Mouse (Mus musculus): ENCODE measurements around the gene Tle3.

Tle3 gene

DNA sequence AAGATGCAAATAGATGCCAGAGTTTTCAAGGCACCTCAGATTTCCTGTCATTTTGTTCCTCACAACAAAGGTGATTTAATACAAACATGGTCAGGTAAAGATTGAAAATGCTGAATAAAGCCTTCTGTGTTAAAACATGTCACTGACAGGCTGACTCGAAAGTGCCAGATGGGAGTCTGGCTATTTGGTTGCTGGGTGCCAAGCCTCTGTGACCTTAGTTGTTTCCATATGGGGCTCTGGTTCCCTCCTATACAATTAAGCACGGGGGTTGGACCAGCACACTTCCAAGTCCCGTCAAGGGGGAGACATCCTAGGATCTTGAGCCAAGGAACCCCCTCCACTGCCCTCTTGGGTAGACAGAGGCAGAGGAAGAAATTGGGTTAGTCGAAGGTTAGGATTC lies 13.2 kb upstream of the Tle3 start:
- DNase-seq (ENCODE audit: low spot score in 2 of 2) = no peak

DNA sequence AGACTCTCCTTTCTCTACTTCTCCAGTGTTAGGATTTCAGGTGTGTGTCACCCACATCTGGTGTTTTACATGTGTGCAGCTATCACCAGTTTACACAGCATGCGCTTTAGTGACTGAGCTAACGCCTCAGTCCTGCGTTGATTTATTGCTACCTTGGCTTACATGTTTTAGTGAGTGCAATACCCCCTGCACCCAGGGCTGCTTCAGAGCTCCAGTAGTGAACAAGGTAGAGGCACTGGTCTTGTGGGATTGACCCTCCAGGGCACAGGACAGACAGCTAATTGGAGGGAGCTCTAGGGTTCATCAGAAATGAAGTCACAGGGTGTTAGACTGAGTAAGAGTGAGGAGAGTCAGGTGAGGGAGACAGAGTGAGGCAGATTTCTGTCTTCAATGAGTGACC lies 12.4 kb upstream of the Tle3 start:
- DNase-seq (ENCODE audit: low spot score in 2 of 2) = no peak

DNA sequence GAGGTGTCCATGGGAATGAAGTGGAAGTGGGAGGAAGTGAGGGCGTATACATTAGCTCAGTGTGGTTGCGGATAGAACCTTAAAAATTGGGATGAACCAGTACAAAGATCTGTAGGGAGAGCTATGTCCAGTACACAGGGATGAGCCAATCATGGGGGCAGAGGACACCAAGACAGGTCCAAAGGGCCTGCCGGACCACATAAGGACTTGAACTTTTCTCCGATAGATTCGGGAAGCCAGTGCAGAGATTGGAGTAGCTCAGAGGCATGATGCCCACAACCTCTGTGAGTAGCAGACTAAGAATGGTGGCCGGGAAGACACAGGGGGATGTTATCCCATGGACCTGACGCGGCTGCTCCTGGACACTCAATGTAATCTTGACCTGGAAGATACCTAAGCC lies 12.0 kb upstream of the Tle3 start:
- DNase-seq (ENCODE audit: low spot score in 2 of 2) = no peak

DNA sequence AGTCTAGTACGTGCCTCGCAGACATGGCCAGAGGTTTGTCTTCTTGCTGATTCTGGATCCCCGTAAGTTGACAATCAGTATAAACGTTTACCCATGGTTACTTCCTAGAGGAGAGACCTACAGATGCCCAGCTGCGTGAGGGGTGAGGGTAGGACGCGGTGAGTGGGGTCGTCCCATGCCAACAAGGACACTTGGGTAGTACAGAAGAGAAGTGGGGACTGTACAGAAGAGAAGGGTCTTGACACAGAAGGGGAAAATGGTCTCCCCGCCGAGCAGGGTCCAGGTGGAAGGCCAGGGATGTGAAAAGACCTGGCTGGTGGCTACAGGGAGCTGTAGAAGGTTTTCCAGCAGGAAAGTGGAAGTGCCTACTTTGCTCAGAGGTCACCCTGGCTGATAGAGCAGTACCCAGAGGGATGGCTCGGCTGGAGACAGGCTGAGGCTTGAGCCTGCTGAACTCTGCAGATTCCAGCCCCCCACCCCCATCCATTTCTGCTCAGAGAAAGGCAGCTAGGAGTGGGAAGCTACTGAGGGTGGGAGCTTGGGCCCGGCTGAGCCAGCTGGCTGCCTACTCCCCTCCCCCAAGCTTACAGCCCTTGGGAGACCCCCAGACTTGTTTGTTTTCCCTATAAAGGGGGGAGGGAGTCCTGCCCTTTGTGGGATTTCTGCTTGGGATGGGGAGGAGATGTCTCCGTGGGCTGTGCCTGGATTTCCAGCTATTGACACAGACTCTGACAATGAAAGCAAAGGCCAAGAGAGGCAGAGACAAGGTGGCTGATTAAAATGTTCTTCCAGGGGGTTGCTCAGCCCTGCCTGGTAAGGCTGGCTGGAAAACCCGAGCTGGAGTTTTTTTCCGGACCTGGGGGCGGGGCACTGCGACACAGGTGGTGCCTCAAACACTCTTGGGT lies 11.2 kb upstream of the Tle3 start:
- no peak for DNase-seq (ENCODE audit: low spot score in 2 of 2)

DNA sequence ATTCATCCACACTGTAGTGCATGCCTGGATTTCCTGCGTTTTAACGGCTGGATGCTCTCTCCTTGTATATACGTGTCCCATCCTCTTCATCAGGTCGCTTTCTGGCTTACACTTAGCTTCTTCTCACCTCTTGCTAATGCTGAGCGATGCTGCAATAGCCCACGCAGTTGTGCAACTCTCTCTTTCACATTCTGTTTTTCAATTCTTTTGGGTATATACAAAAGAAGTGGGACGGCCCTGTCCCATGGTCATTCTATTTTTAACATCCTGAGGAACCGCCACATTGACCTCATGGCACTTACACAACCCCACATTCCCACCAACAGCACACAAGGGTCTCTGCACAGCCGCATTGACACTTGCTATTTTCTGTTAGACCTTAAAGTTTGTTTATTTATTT lies 9.0 kb upstream of the Tle3 start:
- DNase-seq (ENCODE audit: low spot score in 2 of 2) = no peak

DNA sequence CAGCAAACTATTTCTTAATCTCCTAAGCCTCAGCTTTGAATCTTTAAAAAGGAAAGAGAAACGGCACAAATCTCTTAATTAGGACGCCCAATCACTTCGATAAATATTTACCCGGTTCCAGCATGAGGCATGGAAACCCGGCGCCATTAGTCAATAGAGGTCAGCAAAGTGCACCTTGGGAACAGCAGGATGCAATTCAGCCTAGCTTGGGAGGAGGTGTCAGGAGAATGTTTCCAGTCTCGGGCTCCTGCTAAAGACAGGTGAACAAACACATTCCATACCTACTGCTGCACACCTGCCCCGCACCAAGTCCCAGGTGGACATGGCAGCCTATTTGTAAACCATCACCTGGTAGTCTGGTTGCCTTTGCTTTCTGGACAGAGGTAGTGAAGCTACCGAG lies 6.1 kb upstream of the Tle3 start:
- no peak for DNase-seq (ENCODE audit: low spot score in 2 of 2)

DNA sequence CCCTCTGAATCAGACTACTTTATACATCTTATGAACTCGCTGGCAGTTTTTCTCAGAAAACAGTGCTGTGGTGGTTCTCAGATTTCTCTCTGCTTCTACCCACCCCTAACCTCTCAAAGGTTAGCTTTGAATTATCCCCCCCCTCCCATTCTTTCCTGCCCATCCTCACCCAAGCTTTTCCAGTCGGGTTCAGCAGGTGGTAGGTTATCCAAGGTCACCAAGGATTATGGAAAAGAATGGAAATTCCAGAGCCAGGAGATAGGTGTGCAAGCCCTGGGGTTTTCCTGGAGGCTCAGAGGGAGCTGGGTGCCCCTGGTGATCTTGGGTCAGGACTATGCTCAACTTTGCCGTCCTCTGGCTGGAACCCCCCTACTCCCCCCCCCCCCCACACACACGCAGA lies 5.0 kb upstream of the Tle3 start:
- no peak for DNase-seq (ENCODE audit: low spot score in 2 of 2)

DNA sequence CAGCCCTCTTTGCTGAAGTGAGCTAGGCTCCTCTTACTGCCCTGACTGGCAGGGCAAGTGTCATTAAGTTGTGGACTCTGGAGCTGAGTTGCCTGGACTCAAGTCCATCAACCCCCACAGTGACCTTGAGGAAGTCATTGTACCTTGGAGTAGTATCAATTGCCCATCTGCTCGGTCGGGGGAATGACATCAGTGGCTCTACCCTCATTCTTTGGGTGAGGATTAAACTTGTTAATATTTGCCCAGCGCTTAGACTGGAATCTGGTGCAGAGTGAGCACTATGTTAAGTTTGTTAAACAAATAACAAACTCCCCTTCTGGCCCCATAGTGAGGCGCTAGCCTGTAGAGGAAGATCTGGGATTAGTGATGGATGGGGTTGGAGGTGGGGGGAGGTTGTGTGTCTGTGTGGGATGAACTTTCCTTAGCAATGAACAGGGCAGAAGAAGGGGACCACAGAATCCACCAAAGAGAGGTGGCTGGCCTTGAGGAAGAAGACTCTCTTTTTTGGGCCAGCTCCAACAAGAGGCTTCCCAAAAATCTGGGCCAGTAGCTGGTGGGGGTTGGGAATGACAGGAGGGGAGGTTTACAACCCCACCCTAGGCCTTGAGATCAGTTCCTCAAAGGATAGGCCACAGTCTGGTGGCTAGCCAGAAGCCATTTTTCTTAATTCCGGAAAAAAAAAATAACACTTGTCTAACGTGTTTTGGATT lies 4.2 kb upstream of the Tle3 start:
- DNase-seq (ENCODE audit: low spot score in 2 of 2) = no peak

DNA sequence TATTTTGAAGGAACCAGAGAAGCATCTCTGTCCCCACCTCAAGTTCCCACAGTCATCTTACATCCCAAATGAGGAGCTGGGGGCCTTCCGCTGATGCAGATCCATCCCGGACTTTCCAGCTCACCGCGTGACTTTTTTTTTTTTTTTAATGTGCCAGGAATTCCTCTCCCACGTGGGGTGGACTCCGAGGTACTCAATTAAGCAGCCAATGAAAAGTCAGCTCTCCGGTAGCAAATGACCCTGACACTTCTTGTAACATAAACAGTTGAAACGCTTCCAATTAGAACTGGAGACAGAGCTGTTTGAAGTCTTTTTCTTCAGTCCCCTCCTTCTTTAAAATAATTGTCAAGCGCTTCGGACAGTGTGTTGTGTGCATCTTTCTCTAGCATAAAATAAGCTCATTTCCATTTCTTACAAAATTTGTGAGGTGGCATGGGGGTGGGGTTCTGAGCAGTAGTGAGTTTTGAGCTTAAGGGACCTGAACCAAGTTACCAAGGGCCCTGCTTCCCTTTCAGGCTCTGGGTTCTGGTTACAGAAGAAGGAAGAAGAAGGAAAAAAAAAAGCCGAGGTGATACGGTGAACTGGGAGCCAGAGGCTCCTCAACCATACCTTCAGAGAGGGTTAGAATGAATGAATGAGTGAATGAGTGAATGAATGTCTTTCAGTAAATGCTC lies 3.5 kb upstream of the Tle3 start:
- DNase-seq (ENCODE audit: low spot score in 2 of 2) = peak in 1 of 2 experiments; percentile 25

DNA sequence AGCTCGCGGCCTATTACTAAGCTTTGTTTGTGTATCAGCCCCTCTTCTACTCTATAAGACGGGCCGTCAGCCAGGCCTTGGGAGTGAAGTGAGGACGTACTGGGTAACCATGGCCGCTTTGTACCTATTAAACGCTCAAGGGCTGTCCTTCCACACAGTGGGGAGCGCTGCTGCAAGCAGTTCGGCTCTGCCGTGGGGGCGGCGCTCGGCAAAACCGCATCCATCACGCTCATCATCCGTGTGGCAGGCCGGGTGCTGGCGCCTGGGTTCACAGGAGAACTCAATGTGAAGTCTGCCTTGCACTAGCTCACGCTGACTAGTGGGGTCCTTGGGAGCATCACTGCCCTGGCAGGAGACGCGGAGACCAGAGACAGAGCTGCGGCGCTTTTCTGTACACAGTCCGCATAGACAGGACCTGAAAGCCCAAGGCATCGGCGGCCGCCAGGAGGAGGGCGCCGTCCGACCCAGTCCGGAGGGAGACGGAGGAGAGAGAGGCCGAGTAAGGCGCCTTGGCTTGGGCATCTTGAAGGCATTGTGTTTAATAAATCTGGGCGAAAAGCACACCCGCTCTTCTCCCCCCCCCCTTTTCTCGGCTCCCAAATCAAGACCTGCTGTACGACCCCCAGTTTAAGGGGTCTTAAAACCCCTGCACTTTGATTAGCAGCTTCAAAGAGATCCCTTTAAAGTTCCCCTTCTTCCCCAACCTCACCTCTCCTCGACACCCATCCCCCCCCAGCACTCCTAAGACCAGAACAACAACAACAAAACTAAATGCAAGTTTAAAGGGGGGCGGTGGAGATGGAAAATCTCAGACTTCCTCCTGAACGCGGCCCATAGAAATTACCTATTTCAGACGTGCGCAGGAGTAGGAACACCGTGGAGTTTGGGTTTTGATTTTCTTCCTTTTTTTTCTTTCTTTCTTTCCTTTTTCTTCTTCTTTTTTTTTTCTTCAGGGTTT lies 2.6 kb upstream of the Tle3 start:
- DNase-seq (ENCODE audit: low spot score in 2 of 2) = peak; percentile 30 to 38

DNA sequence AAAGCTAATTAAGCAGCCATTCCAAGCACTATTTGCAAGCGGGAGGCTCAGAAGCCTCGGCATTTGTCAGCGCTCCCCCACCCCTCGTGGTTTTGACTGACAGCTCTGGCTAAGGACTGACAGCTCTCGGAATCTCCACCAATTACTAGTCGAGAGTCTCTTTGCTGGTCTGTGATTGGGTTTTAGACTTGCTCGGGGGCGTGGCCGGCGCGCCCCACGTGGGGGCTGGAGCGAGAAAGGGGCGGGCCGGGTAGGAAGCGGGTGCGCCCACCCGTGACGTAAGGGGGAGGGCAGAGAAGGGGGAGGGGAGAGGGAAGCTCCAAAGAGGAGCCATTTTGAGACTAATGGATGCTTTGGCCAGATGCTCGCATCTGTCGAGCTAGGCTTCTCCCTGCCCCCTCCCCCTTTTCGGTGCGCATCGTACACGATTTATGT lies 1.7 kb upstream of the Tle3 start:
- peak; percentile 100 for DNase-seq (ENCODE audit: low spot score in 2 of 2)

DNA sequence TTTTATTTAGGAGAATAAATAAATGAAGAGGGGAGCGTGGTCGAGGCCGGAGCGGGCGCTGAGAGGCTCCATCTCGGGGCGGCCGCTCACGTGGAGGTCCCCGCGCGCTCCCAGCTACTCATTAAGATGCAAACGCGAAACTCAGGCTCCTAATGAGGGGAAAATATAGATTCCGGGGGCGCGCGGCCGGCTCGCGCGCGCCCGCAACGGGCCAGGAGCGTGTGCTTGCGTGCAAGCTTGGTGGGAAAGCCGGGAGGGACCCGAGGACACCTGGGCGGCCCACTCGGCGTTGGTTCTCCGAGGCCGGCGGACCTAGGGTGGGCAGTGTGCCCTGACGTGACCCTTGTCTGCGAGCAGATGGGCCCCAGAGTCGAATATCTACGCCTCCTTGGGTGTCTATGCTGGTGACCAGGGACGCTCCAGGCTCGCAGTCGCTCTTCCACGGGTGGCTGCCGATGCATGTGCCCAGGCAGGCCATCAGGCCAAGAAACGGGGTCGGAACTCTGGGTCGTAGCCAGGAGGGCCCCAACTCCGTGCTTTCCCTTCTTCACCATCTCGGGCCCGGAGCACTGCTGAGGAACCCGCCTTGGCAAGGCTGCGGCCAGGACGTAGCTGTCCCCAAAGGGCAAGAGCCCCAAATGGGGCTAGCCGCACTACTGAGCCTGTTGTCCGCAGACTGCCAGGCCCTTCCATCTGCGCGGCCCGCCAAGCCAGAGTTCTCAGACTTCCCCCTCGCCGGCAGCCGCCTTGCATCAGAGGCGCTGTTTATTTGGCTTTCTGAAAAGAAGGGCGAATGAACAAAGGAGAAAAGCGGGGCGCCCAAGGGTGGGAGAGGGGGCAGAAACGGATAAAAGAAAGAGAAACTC lies 1.0 kb upstream of the Tle3 start:
- DNase-seq (ENCODE audit: low spot score in 2 of 2) = peak; percentile 50 to 54

DNA sequence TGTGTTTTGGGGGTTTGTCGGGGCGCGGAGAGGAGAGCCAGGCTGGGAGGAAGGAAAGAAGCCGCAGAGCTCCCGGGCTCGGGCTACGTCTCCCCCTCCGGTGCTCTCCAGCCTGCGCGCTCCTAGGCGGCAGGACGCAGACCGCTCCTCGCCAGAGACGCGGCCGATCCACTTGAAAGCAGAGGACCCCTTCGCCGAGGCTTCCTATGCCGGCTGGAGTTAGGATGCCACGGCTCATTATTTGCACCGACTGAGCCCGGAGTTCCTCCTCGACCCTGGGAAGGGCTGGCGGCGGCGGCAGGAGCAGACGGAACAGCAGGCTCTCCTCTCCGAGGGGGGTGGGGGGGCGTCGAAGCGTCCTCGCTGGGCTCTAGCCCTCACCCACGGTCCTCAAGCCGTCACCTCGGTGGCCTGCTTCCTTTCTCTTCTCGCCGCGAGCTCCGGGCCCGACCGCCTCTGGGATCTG lies 377 bp downstream of the Tle3 start:
- DNase-seq (ENCODE audit: low spot score in 2 of 2) = peak in 1 of 2 experiments; percentile 13

DNA sequence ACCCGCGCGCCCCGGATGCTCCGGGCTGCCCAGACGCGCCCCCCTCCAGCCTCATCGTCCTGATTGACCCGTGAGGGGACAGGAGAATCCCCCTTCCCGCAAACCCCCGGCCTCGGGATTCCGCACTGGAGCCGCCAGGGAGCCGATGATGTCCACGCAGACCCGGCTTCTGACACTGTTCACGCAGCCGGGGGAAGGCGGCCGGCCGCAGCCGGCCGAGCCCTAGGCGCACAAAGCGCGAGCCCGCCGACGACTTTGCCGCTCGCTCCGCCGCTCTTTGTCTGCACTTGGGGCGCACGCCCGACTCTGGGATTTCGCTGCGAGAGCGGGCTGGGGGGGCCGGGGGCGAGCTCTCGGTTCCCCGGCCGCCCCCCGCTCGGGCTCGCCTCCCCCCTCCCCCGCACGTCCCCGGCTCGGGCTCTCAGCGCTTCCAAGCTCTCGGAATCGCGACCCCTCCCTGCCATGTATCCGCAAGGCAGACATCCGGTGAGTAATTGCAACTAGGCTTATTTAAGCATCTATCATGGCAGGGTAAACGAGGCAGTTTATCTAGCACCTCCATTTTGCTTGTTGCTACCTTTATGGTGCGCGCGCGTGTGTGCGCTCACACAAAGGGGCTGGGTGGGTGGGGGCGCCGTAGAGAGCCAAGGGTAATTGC lies 939 bp downstream of the Tle3 start:
- peak in 1 of 2 experiments; percentile 25 for DNase-seq (ENCODE audit: low spot score in 2 of 2)

DNA sequence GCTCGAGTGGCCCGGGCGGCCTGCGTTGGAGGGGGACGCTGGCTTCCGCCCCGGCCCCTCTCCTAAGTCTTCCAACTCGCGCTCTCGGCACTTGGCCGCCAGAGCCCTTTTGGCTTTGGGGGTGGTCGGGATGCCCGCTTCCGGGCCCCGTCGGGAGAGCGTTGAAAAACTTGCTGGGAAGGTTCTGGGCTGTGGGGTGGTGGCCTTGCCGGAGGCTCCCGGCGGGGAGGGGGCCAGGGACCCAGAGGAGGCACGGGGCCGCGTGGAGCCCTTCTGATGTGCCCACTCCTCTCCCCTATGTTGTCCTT lies 1.4 kb downstream of the Tle3 start:
- no peak for DNase-seq (ENCODE audit: low spot score in 2 of 2)

DNA sequence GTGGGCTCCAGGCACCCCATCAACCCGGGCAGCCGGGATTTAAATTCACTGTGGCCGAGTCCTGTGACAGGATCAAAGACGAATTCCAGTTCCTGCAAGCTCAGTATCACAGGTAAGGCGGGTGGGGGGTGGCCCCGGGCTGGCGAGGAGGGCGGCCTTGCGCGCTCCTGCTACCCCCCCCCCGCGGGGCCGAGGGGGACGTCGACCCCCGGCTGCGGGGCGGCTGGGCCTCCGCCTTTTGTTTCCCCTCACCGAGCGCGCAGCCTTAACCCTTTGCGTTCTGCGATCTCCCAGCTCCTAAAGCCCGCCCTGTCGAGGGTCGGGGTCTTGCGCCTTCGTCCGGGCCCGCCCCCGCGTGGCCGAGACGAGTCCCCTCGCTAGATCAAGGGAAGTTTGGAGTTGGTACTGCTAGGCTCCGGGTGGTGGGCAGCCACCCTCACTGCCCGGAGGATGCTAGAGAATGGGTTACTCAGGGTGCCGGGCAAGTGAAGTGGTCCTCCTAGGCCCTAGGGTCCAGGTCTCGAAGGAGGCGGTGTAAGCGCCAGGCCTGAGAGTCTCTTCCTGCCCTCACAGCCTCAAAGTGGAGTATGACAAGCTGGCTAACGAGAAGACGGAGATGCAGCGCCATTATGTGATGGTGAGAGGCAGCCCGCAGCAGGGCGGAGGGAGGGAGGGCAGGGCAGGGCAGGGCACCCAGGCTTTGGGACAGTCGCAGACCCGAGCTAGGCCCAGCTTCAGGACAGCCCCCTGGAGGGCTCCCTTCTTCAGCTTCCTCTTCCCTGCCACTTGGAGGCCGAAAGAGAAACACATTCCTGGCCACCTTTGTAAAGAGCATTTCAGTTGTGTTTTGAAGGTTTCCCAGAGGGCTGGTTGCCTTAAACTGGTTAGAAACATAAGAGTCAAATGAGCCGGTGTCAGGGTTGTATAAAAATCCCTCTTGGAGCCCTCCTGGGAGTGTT lies 2.1 kb downstream of the Tle3 start:
- DNase-seq (ENCODE audit: low spot score in 2 of 2) = no peak

DNA sequence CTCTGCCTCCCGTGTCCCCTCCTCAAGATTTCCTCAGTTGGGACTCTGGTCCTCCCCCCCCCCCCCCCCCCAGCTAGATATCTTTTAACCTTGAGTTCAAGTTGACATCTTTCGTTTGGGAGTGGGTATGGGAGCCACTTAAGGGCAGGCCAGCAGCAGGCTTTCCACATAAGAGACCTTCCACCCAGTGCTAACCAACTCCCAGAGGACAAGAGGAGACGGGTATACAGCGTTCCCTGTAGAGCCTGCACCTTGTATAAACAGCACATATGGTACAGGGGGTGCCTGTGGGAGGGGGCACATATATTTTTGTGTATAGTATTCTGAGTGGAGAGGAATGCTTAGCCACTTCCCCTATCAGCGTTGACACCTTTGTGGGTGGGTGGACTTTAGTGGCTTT lies 2.8 kb downstream of the Tle3 start:
- no peak for DNase-seq (ENCODE audit: low spot score in 2 of 2)

DNA sequence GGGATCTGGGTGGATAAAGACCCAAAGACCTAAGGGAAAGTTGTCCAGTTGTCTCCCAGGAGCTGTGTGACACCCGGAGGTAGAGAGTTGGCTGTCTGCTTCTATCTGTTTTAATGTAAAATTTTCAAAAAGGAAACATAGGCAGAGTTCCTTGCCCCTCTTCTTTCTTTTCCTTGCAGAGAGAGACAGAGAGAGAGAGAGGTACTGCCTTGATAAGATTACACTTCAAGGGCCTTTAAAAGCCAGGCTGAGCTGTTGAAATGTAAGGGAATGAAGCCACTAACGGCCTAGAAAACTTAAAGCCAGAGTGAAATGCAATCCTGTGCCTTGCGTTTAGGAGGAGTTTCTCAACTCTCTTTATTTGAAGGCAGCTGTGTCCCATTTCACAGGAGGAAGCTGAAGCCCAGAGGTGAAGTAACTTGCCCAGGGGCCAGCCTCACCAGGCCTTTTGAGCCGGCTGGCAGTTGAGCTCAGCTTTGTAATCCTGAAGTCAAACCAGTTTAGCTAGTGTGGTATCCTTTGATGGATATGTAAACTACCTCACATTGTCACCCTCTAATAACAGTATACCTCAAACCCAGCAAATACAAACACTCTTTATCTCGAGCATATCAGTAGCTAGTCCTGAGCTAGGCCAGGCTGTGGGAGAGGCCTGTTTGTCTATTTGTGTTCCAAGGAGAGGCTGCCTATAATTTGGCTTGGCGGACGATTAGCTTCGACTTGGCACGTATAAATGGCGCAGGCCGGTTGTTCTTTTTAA lies 3.8 kb downstream of the Tle3 start:
- DNase-seq (ENCODE audit: low spot score in 2 of 2) = no peak
